ENCODE assay signal across 8 mouse cellular contexts in the genomic region with DNA sequence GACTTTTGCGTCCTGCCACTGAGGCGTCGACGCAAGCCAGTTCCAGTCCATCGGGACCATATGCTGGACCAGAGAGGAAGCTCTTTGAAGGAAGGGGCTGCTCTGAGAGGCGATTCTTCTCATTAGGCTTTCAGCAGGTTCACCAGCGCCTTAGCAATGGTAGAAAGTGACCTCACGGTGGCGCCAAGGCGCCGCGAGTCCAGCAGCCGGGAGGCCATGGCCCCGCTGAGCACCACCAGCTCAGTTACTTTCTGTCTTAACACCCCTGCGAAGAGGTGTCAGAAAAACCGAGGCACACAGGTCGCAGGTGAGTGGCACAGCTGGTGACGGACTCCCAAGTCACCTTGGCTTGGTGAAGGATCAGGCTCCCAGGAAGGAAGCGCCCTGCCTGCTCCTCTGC. TPM values are rescaled to one million over a fixed set of nuclear protein-coding genes. Genes with fewer than 3 reads are reported as not detected.
A peak's percentile ranks its signal among the peaks of the same experiment; 100 is the strongest.
DNase-seq lines count a peak whose midpoint lies in the region; ATAC-seq and TF ChIP-seq lines count a peak whose summit lies in the region.

No protein-coding gene starts in this region.

- H3K27ac ChIP-seq in intestine, postnatal 0 days (ENCODE audit: low read depth, low read length) = no peak overlapping the region

- WGBS in intestine, postnatal 0 days = 10% methylated on average over 19 of the region's 19 CpGs

- peak overlapping the region; percentile 43 for H3K4me2 ChIP-seq in intestine, postnatal 0 days (replicated peaks; ENCODE audit: low read depth)

- peaks cover 12% of the 10 kb centered on the region; the same call in 1 of the 2 replicates for H3K4me1 ChIP-seq in intestine, postnatal 0 days (replicated peaks; ENCODE audit: control insufficient read depth, insufficient read depth, low read length)

- H3K4me3 ChIP-seq in intestine, postnatal 0 days (ENCODE audit: low read depth, low read length) = no peak overlapping the region

- peaks cover 22% of the 10 kb centered on the region for H3K36me3 ChIP-seq in intestine, postnatal 0 days (ENCODE audit: control insufficient read depth, insufficient read depth)

- DNase-seq in 3134 (ENCODE audit: extremely low read depth, insufficient read length, low spot score) (peak; percentile 82), adipocyte (ENCODE audit: low spot score) (peak; percentile 68), liver (peak; percentile 86)
- peak; percentile 83 for DNase-seq in embryo, embryonic 10.5 days (ENCODE audit: low spot score)
- DNase-seq in heart, adult 18-20 months = peak; percentile 61 to 81
- peak; percentile 74 to 89 for DNase-seq in spleen, postnatal 4 days (ENCODE audit: low spot score in 2 of 2)

- no peak for ATAC-seq in intestine, postnatal 0 days
- ATAC-seq in monocyte, adult 5-6 weeks (replicated peaks; ENCODE audit: insufficient number of reproducible peaks, low FRiP score, low TSS enrichment, poor library complexity, severe bottlenecking) = peak; percentile 73

- no peaks in the 10 kb centered on the region for H3K27me3 ChIP-seq in intestine, postnatal 0 days (replicated peaks; ENCODE audit: control insufficient read depth, insufficient read depth, low read length)

- H3K9ac ChIP-seq in intestine, postnatal 0 days (ENCODE audit: low read depth, low read length) = no peak overlapping the region

- TF ChIP-seq CTCF in intestine, postnatal 0 days (IDR thresholded peaks at IDR 0.05; ENCODE audit: low read depth) = peak; percentile 96

- H3K9me3 ChIP-seq in intestine, postnatal 0 days (ENCODE audit: control insufficient read depth) = no peaks in the 10 kb centered on the region

RNA-seq across cellular contexts. Expression of a gene that starts 13.6 kb away (rescaled TPM):
- under 1 TPM; 0.17 to 0.18 TPM for total RNA-seq in heart, adult 18-20 months (2021)
- polyA plus RNA-seq in intestine, postnatal 0 days (2015; fragmentation: Nextera tagmentation; extraction: Ambion mirVana) = 10.7 and 11.9 TPM in 2 replicates
- total RNA-seq in monocyte, adult 5-6 weeks (2017) = 0.97 to 3.6 TPM (median 1.1 TPM) in 3 replicates
